Mouse (Mus musculus): ENCODE measurements around the gene Lmf1. TPM values are rescaled to one million over a fixed set of nuclear protein-coding genes. Genes with fewer than 3 reads are reported as not detected.

Gene Lmf1
- polyA plus RNA-seq, 1 experiment from 2014 or later, result 18.8 TPM

DNA sequence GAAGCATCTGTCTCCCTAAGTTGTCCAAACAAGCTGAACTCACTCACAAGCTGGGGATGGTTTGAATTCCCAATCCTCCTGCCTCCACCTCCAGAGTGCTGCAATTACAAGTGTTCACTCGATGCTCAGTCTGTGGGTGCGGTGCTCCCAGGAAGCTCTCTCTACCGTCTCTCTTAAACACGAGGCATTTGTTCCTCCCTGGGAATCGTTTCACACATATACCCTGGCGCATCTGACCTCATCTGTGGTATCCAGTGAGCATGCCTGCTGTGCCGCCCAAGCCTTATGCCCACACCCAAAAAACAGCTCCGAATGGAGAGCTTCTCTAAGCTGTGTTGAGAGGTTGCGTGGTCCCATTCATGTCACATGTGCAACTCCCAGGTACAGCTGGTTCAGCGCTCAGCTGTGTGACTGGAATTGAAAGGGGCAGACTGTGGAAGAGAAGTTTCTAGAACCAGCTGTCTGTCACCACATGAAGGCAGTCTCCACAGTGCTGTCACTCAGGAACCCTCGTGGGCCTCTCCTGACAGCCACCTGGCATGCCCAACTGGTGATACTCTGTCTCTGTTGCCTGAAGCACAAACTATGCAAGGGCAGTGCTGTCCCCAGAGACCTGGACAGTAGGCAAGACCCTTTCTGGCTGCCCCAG, 29.4 kb downstream of the Lmf1 start:
- H3K4me2 ChIP-seq (ENCODE audit: low read length), result no peak overlapping the region
- H3K4me3 ChIP-seq (ENCODE audit: low read depth, low read length), result no peak overlapping the region
- peaks cover 27% of the 10 kb centered on the region for H3K4me1 ChIP-seq (ENCODE audit: control insufficient read depth, insufficient read depth, low read length)
- H3K9me3 ChIP-seq (replicated peaks; ENCODE audit: control insufficient read depth, low read length), result no peaks in the 10 kb centered on the region
- peaks cover 4% of the 10 kb centered on the region; the same call in 1 of the 2 replicates for H3K36me3 ChIP-seq (ENCODE audit: control insufficient read depth, insufficient read depth, low read length)
- H3K27me3 ChIP-seq (replicated peaks; ENCODE audit: control insufficient read depth, insufficient read depth, low read length), result no peaks in the 10 kb centered on the region
- peak overlapping the region; percentile 86 for H3K27ac ChIP-seq (ENCODE audit: low read depth, low read length)
- DNase-seq (ENCODE audit: low spot score), result no peak
- no peak overlapping the region for H3K9ac ChIP-seq (ENCODE audit: low read length)
- WGBS, result 80% methylated on average over 11 of the region's 11 CpGs
- peak; percentile 23 for ATAC-seq

DNA sequence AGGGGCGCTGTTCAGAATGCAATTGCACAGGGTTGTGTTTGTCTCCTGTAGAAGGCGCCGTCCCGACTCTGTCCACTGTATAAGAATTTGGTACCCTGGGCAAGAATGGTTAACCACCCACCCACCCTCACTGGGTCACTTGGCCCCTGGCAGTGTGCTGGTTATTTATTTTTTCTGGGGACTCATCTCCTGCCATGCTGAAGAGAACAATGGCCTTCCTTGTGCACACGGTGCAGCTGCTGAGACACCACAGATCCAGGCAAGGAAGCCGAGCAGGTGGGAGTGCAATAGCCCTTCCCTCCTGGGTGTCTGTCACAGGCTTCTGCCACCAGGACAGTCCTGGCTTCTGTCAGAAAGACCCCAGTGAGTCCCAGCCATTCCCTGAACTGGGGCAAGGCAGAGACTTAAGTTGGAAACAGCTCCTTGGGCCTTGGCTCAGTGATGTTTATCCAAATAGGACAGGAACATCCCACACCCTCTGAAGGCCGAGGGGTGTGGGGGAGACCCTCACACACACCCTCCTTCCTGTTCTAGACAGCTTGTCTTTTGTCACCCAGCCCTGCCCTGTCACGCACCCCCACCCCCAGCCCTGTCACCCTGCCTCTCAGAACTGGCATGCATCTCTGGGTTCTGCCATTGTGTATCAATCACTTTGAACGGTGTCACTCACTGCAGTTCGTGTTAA, 30.1 kb downstream of the Lmf1 start:
- Histone ChIP-seq H3K9ac (ENCODE audit: low read length) (peak overlapping the region; percentile 13; the same call in 1 of the 2 replicates), H3K4me3 (ENCODE audit: low read depth, low read length) (no peak overlapping the region), H3K4me1 (ENCODE audit: control insufficient read depth, insufficient read depth, low read length) (peaks cover 27% of the 10 kb centered on the region), H3K27ac (ENCODE audit: low read depth, low read length) (peak overlapping the region; percentile 86), H3K4me2 (ENCODE audit: low read length) (no peak overlapping the region), H3K9me3 (replicated peaks; ENCODE audit: control insufficient read depth, low read length) (no peaks in the 10 kb centered on the region), H3K27me3 (replicated peaks; ENCODE audit: control insufficient read depth, insufficient read depth, low read length) (no peaks in the 10 kb centered on the region), H3K36me3 (ENCODE audit: control insufficient read depth, insufficient read depth, low read length) (peaks cover 9% of the 10 kb centered on the region; the same call in 1 of the 2 replicates)
- WGBS, result 38% methylated on average over 10 of the region's 10 CpGs
- ATAC-seq (peak; percentile 52), DNase-seq (ENCODE audit: low spot score) (no peak)

DNA sequence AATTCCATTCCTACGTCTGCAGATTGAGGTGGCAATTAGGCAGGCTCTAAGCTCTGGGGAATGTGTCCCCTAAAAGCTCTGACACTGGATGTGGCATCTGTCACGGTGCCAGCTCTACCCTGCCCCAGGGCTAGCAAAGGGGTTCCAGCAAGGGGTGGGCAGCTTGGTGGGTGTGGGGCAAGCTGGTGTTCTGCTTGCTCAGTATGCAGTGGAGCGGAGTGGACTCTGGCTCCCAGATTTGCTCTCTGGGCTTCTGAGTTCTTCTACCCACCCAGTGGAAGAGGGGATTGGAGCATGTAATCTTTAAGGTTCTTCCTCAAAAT, 30.6 kb downstream of the Lmf1 start:
- Histone ChIP-seq H3K27ac (ENCODE audit: low read depth, low read length) (peak overlapping the region; percentile 86), H3K9me3 (replicated peaks; ENCODE audit: control insufficient read depth, low read length) (no peaks in the 10 kb centered on the region), H3K4me3 (ENCODE audit: low read depth, low read length) (no peak overlapping the region), H3K9ac (ENCODE audit: low read length) (peak overlapping the region; percentile 13; the same call in 1 of the 2 replicates), H3K4me2 (ENCODE audit: low read length) (no peak overlapping the region; the same call in 1 of the 2 replicates), H3K27me3 (replicated peaks; ENCODE audit: control insufficient read depth, insufficient read depth, low read length) (no peaks in the 10 kb centered on the region), H3K4me1 (ENCODE audit: control insufficient read depth, insufficient read depth, low read length) (peaks cover 27% of the 10 kb centered on the region), H3K36me3 (ENCODE audit: control insufficient read depth, insufficient read depth, low read length) (peaks cover 11% of the 10 kb centered on the region; the same call in 1 of the 2 replicates)
- 20% methylated on average over 3 of the region's 3 CpGs for WGBS
- peak; percentile 79 for ATAC-seq
- peak; percentile 74 for DNase-seq (ENCODE audit: low spot score)

DNA sequence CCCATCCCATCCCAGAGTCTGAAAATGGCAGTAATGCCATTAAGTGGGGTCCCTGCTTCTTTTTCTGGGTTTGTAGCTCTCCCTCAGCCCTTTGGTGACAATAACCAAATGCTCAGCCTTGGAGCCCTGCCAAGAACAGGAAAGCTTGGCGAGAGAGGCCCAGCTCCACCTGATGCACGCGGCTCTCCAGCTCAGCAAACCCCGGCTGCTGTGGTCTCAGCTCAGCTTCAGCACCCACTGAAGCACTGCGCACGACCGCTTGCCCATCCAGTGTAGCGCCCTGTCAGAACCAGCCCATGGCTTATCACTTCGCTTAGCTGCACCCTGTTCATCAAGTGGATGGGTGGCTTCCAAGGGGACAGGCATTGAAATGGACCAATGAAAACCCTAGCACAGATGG, 31.3 kb downstream of the Lmf1 start:
- no peaks in the 10 kb centered on the region for H3K9me3 ChIP-seq (replicated peaks; ENCODE audit: control insufficient read depth, low read length)
- H3K36me3 ChIP-seq (ENCODE audit: control insufficient read depth, insufficient read depth, low read length), result peaks cover 12% of the 10 kb centered on the region; the same call in 1 of the 2 replicates
- DNase-seq (ENCODE audit: low spot score) (peak; percentile 87), ATAC-seq (peak; percentile 60)
- H3K9ac ChIP-seq (ENCODE audit: low read length), result no peak overlapping the region
- WGBS, result 37% methylated on average over 9 of the region's 9 CpGs
- no peak overlapping the region for H3K4me3 ChIP-seq (ENCODE audit: low read depth, low read length)
- peak overlapping the region; percentile 12; the same call in 1 of the 2 replicates for H3K4me2 ChIP-seq (ENCODE audit: low read length)
- peak overlapping the region; percentile 86 for H3K27ac ChIP-seq (ENCODE audit: low read depth, low read length)
- H3K27me3 ChIP-seq (replicated peaks; ENCODE audit: control insufficient read depth, insufficient read depth, low read length), result no peaks in the 10 kb centered on the region
- peaks cover 27% of the 10 kb centered on the region for H3K4me1 ChIP-seq (ENCODE audit: control insufficient read depth, insufficient read depth, low read length)

DNA sequence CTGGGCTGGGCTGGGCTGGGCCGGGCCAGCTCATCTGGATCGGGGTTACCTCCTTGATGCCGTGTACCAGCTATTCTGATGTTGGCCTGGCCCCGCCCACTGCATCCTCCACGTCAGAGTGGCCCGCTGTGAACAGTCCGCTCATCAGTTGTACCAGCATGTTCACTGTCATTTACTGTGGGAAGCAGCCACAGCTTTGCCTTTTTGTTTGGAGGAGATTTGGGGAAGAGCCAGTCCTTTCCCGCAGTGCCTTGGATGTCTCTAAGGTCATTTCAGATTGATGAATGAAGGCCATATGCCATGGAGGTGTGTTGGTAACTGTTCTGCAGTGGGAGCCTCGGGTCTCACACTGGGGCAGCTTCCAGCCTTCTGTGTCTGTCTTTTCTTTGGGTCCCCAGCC, 33.7 kb downstream of the Lmf1 start:
- Histone ChIP-seq H3K4me1 (ENCODE audit: control insufficient read depth, insufficient read depth, low read length) (peaks cover 27% of the 10 kb centered on the region), H3K27ac (ENCODE audit: low read depth, low read length) (no peak overlapping the region), H3K9ac (ENCODE audit: low read length) (no peak overlapping the region), H3K9me3 (replicated peaks; ENCODE audit: control insufficient read depth, low read length) (no peaks in the 10 kb centered on the region), H3K4me3 (ENCODE audit: low read depth, low read length) (no peak overlapping the region), H3K4me2 (ENCODE audit: low read length) (no peak overlapping the region), H3K36me3 (ENCODE audit: control insufficient read depth, insufficient read depth, low read length) (peaks cover 12% of the 10 kb centered on the region; the same call in 1 of the 2 replicates), H3K27me3 (replicated peaks; ENCODE audit: control insufficient read depth, insufficient read depth, low read length) (no peaks in the 10 kb centered on the region)
- 85% methylated on average over 9 of the region's 9 CpGs for WGBS
- no peak for ATAC-seq
- DNase-seq (ENCODE audit: low spot score), result no peak

DNA sequence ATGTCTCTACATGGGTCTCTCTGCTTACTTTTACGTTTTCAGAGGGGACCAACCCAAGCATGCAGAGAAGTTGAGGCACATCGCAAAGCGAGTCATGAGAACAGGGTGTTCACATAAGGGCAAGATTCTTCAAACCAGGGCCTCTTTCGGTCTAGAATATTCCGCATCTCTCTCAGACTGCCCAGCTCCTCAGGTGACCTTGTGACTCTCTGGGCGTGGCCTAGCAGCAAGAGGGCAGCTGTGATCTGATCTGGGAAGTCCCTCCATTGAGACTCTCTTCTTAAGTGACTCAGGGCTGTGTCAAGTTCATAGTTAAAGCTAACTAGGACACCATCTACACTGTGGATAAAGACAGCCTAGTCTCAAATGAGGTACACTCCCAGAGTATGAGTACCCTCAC, 34.4 kb downstream of the Lmf1 start:
- H3K4me3 ChIP-seq (ENCODE audit: low read depth, low read length), result no peak overlapping the region
- no peak overlapping the region for H3K4me2 ChIP-seq (ENCODE audit: low read length)
- H3K36me3 ChIP-seq (ENCODE audit: control insufficient read depth, insufficient read depth, low read length), result peaks cover 12% of the 10 kb centered on the region; the same call in 1 of the 2 replicates
- no peak overlapping the region for H3K27ac ChIP-seq (ENCODE audit: low read depth, low read length)
- DNase-seq (ENCODE audit: low spot score) (no peak), ATAC-seq (no peak)
- 95% methylated on average over 6 of the region's 6 CpGs for WGBS
- H3K4me1 ChIP-seq (ENCODE audit: control insufficient read depth, insufficient read depth, low read length), result peaks cover 28% of the 10 kb centered on the region
- no peak overlapping the region for H3K9ac ChIP-seq (ENCODE audit: low read length)
- H3K9me3 ChIP-seq (replicated peaks; ENCODE audit: control insufficient read depth, low read length), result no peaks in the 10 kb centered on the region
- H3K27me3 ChIP-seq (replicated peaks; ENCODE audit: control insufficient read depth, insufficient read depth, low read length), result no peaks in the 10 kb centered on the region

DNA sequence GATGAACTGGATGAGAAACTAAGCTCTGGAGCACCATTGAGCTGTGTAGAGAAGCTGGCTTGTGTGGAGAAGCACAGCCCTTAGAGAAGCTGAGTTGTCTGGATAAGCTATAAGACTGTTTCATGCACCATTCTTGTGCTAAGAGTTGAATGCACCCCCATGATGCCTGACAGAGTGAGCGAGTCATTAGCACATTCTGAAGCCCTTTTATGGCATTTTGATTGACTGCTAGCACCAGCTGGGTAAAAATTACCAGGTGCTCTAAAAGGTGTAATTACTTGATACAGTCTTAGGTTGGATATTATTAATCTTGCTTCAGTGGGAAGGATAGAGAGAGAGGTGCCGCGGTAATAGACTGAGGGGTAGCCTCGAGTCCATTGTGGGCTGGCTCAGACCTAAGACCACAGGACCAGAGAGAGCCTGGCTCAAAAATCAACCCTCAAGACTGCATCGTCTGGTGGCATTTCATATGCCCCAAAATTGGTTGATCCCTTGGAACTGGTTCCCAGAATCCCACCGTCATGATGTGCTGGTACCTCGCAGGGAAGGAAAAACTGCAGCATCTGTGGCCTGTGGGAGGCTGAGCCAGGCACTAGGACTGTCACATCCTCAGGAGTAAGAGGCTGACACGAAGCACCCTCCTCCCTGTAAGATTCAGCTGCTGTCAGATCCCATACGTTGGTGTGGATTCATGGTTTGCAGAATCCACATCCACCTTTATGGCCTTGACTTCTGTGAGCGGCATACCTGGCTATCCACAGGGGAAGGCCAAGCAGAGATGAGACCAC, 36.0 kb downstream of the Lmf1 start:
- no peak overlapping the region for H3K4me2 ChIP-seq (ENCODE audit: low read length)
- ATAC-seq (no peak), DNase-seq (ENCODE audit: low spot score) (no peak)
- H3K9me3 ChIP-seq (replicated peaks; ENCODE audit: control insufficient read depth, low read length), result no peaks in the 10 kb centered on the region
- peak overlapping the region; percentile 58; the same call in 1 of the 2 replicates for H3K27ac ChIP-seq (ENCODE audit: low read depth, low read length)
- H3K36me3 ChIP-seq (ENCODE audit: control insufficient read depth, insufficient read depth, low read length), result peaks cover 12% of the 10 kb centered on the region; the same call in 1 of the 2 replicates
- WGBS, result 88% methylated on average over 10 of the region's 10 CpGs
- H3K4me3 ChIP-seq (ENCODE audit: low read depth, low read length), result no peak overlapping the region
- peaks cover 24% of the 10 kb centered on the region for H3K4me1 ChIP-seq (ENCODE audit: control insufficient read depth, insufficient read depth, low read length)
- no peak overlapping the region for H3K9ac ChIP-seq (ENCODE audit: low read length)
- no peaks in the 10 kb centered on the region for H3K27me3 ChIP-seq (replicated peaks; ENCODE audit: control insufficient read depth, insufficient read depth, low read length)

DNA sequence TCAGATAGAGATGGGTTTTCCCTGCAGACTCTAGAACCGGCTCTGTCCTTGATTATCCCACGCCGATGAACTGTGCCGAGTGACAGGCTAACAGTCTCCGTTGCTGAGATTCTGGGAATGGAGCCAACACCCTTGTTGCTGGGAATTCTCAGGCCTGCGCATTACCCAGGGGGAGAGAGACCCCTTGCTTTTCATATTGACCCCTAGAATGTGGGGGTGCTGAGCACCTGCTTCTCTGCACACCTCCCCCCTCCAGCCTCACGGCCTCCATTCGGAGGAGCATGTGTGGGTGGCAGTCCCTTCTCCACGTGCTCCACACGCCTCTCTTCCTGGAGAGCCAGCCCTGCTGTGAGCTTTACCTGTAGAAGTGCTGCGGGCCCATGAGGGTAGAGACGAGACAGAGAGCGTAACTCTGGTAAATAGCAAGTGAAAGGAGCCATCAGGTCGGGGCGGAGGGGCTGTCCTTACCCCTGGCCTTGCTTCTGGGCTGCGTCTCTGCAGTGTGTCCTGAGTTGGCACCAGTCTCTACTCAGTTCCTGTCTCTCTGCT, 39.7 kb downstream of the Lmf1 start:
- ATAC-seq (peak; percentile 90), DNase-seq (ENCODE audit: low spot score) (peak; percentile 94)
- H3K9ac ChIP-seq (ENCODE audit: low read length), result 0 out of 2 replicates have a peak overlapping the region, but pooled peaks have one; percentile 25
- WGBS, result 22% methylated on average over 16 of the region's 16 CpGs
- peak overlapping the region; percentile 28; the same call in 1 of the 2 replicates for H3K4me2 ChIP-seq (ENCODE audit: low read length)
- H3K9me3 ChIP-seq (replicated peaks; ENCODE audit: control insufficient read depth, low read length), result no peaks in the 10 kb centered on the region
- H3K27ac ChIP-seq (ENCODE audit: low read depth, low read length), result peak overlapping the region; percentile 78
- peaks cover 6% of the 10 kb centered on the region; the same call in 1 of the 2 replicates for H3K36me3 ChIP-seq (ENCODE audit: control insufficient read depth, insufficient read depth, low read length)
- no peaks in the 10 kb centered on the region for H3K27me3 ChIP-seq (replicated peaks; ENCODE audit: control insufficient read depth, insufficient read depth, low read length)
- no peak overlapping the region for H3K4me3 ChIP-seq (ENCODE audit: low read depth, low read length)
- peaks cover 16% of the 10 kb centered on the region for H3K4me1 ChIP-seq (ENCODE audit: control insufficient read depth, insufficient read depth, low read length)

All from forebrain, embryonic 14.5 days (tissue).